Mouse (Mus musculus) retina, postnatal 1 day (tissue): ENCODE results near the gene Tns1.
A peak's percentile ranks its signal among the peaks of the same experiment; 100 is the strongest.
"Not testable (repeated sequence)": the region's sequence is repeated elsewhere in the genome, so short reads cannot be mapped to it uniquely, and the experiment has no call there.

Experiments used
- DNase-seq: peaks from one replicate; pipeline ENCODE4 v3.0.0-alpha.2; 2012

The Tns1 gene

GRCm38 (mm10) chr1:74124021-74124981 is at the start of gene Tns1:
TSS of gene Tns1 (minus strand) at chr1:74124449.
- peak; percentile 83 for DNase-seq

GRCm38 (mm10) chr1:74172722-74173121 is 48.5 kb upstream of the Tns1 start:
- DNase-seq, result no peak

GRCm38 (mm10) chr1:74169721-74170120 is 45.5 kb upstream of the Tns1 start:
- DNase-seq, result no peak

- DNase-seq, result no peak
Measured at GRCm38 (mm10) chr1:74167136-74167535, 42.9 kb upstream of the Tns1 start.

- DNase-seq, result no peak
Measured at GRCm38 (mm10) chr1:74160036-74160435, 35.8 kb upstream of the Tns1 start.

- not testable (repeated sequence) for DNase-seq
Measured at GRCm38 (mm10) chr1:74159613-74160012, 35.4 kb upstream of the Tns1 start.

GRCm38 (mm10) chr1:74156381-74156910 is 32.2 kb upstream of the Tns1 start:
- DNase-seq, result peak; percentile 8

- no peak for DNase-seq
Measured at GRCm38 (mm10) chr1:74155435-74156012, 31.3 kb upstream of the Tns1 start.

GRCm38 (mm10) chr1:74153461-74154184 is 29.4 kb upstream of the Tns1 start, which contains the start of gene Cxcr2:
TSS of gene Cxcr2 (plus strand) at chr1:74153989.
- DNase-seq, result no peak

- DNase-seq, result no peak
Measured at GRCm38 (mm10) chr1:74151091-74151490, 26.8 kb upstream of the Tns1 start.

GRCm38 (mm10) chr1:74150101-74150500 is 25.9 kb upstream of the Tns1 start:
- DNase-seq, result no peak

GRCm38 (mm10) chr1:74149106-74149885 is 25.0 kb upstream of the Tns1 start:
- no peak for DNase-seq

GRCm38 (mm10) chr1:74141781-74142180 is 17.5 kb upstream of the Tns1 start:
- no peak for DNase-seq

GRCm38 (mm10) chr1:74139415-74139814 is 15.2 kb upstream of the Tns1 start:
- peak; percentile 24 for DNase-seq

GRCm38 (mm10) chr1:74135326-74135950 is 11.2 kb upstream of the Tns1 start:
- DNase-seq, result no peak

- DNase-seq, result no peak
Measured at GRCm38 (mm10) chr1:74133954-74134353, 9.7 kb upstream of the Tns1 start.

GRCm38 (mm10) chr1:74132011-74132410 is 7.8 kb upstream of the Tns1 start:
- no peak for DNase-seq

GRCm38 (mm10) chr1:74130883-74131659 is 6.8 kb upstream of the Tns1 start:
- peak; percentile 17 for DNase-seq

- DNase-seq, result peak; percentile 92
Measured at GRCm38 (mm10) chr1:74124991-74125552, 823 bp upstream of the Tns1 start, which contains the start of gene Rufy4. TSS of gene Rufy4 (plus strand) at chr1:74125541.

GRCm38 (mm10) chr1:74123215-74123614 is 1.0 kb downstream of the Tns1 start:
- DNase-seq, result no peak
